Mouse (Mus musculus): ENCODE measurements around the gene Hmcn2. TPM values are rescaled to one million over a fixed set of nuclear protein-coding genes. Genes with fewer than 3 reads are reported as not detected.

The Hmcn2 gene
- total and polyA plus RNA-seq, 2 experiments from 2014 or later = 0.24 to 0.33 TPM

GRCm38 (mm10) chr2:31304191-31304590 is 10.0 kb upstream of the Hmcn2 start:
- WGBS = 78% methylated on average over 9 of the region's 9 CpGs
- ATAC-seq = no peak
- TF ChIP-seq CTCF (IDR thresholded peaks at IDR 0.05; ENCODE audit: low read depth) = no peak
- Histone ChIP-seq H3K27ac (ENCODE audit: low read depth, low read length) (no peak overlapping the region), H3K9ac (no peak overlapping the region), H3K4me2 (ENCODE audit: low read depth) (no peak overlapping the region), H3K9me3 (ENCODE audit: low read length) (no peaks in the 10 kb centered on the region), H3K36me3 (ENCODE audit: insufficient read depth) (no peaks in the 10 kb centered on the region), H3K4me1 (ENCODE audit: insufficient read depth) (0 out of 2 replicates have a peak, but pooled peaks cover under 1% of the 10 kb centered on the region), H3K27me3 (ENCODE audit: insufficient read depth, low read length) (no peaks in the 10 kb centered on the region), H3K4me3 (ENCODE audit: low read depth, low read length) (no peak overlapping the region)
- DNase-seq = no peak

GRCm38 (mm10) chr2:31304801-31305665 is 9.2 kb upstream of the Hmcn2 start:
- 77% methylated on average over 22 of the region's 22 CpGs for WGBS
- Histone ChIP-seq H3K9me3 (ENCODE audit: low read length) (no peaks in the 10 kb centered on the region), H3K4me1 (ENCODE audit: insufficient read depth) (no peaks in the 10 kb centered on the region), H3K36me3 (ENCODE audit: insufficient read depth) (no peaks in the 10 kb centered on the region), H3K27ac (ENCODE audit: low read depth, low read length) (no peak overlapping the region), H3K9ac (no peak overlapping the region), H3K4me3 (ENCODE audit: low read depth, low read length) (no peak overlapping the region), H3K27me3 (ENCODE audit: insufficient read depth, low read length) (no peaks in the 10 kb centered on the region), H3K4me2 (ENCODE audit: low read depth) (no peak overlapping the region)
- no peak for TF ChIP-seq CTCF (IDR thresholded peaks at IDR 0.05; ENCODE audit: low read depth)
- DNase-seq (no peak), ATAC-seq (no peak)

- DNase-seq = no peak
- Histone ChIP-seq H3K4me1 (ENCODE audit: insufficient read depth) (no peaks in the 10 kb centered on the region), H3K9me3 (ENCODE audit: low read length) (no peaks in the 10 kb centered on the region)
Measured at GRCm38 (mm10) chr2:31305684-31306083, 8.5 kb upstream of the Hmcn2 start.

GRCm38 (mm10) chr2:31308257-31308656 is 6.0 kb upstream of the Hmcn2 start:
- Histone ChIP-seq H3K4me3 (ENCODE audit: low read depth, low read length) (no peak overlapping the region), H3K4me2 (ENCODE audit: low read depth) (no peak overlapping the region), H3K4me1 (ENCODE audit: insufficient read depth) (no peaks in the 10 kb centered on the region), H3K9me3 (ENCODE audit: low read length) (no peaks in the 10 kb centered on the region), H3K27me3 (ENCODE audit: insufficient read depth, low read length) (peaks cover 5% of the 10 kb centered on the region), H3K27ac (ENCODE audit: low read depth, low read length) (no peak overlapping the region), H3K9ac (no peak overlapping the region), H3K36me3 (ENCODE audit: insufficient read depth) (no peaks in the 10 kb centered on the region)
- peak; percentile 36 for TF ChIP-seq CTCF (IDR thresholded peaks at IDR 0.05; ENCODE audit: low read depth)
- 61% methylated on average over 4 of the region's 4 CpGs for whole genome bisulfite sequencing
- DNase-seq (no peak), ATAC-seq (no peak)

More at GRCm38 (mm10) chr2:31305684-31306083, 8.5 kb upstream of the Hmcn2 start:
- Histone ChIP-seq H3K9ac (no peak overlapping the region), H3K36me3 (ENCODE audit: insufficient read depth) (no peaks in the 10 kb centered on the region), H3K4me2 (ENCODE audit: low read depth) (no peak overlapping the region), H3K27ac (ENCODE audit: low read depth, low read length) (no peak overlapping the region), H3K4me3 (ENCODE audit: low read depth, low read length) (no peak overlapping the region), H3K27me3 (ENCODE audit: insufficient read depth, low read length) (no peaks in the 10 kb centered on the region)
- 43% methylated on average over 4 of the region's 4 CpGs for WGBS
- no peak for ATAC-seq
- peak; percentile 51 for TF ChIP-seq CTCF (IDR thresholded peaks at IDR 0.05; ENCODE audit: low read depth)

- H3K4me2 ChIP-seq (ENCODE audit: low read depth) = no peak overlapping the region
- DNase-seq (no peak), ATAC-seq (no peak)
- H3K4me3 ChIP-seq (ENCODE audit: low read depth, low read length) = no peak overlapping the region
- 65% methylated on average over 15 of the region's 15 CpGs for WGBS
- no peak for TF ChIP-seq CTCF (IDR thresholded peaks at IDR 0.05; ENCODE audit: low read depth)
- H3K27ac ChIP-seq (ENCODE audit: low read depth, low read length) = no peak overlapping the region
- H3K36me3 ChIP-seq (ENCODE audit: insufficient read depth) = no peaks in the 10 kb centered on the region
- H3K9ac ChIP-seq = no peak overlapping the region
- peaks cover 17% of the 10 kb centered on the region for H3K27me3 ChIP-seq (ENCODE audit: insufficient read depth, low read length)
- H3K4me1 ChIP-seq (ENCODE audit: insufficient read depth) = no peaks in the 10 kb centered on the region
- no peaks in the 10 kb centered on the region for H3K9me3 ChIP-seq (ENCODE audit: low read length)
Measured at GRCm38 (mm10) chr2:31309549-31309948, 4.7 kb upstream of the Hmcn2 start.

GRCm38 (mm10) chr2:31318162-31318561 is 3.9 kb downstream of the Hmcn2 start:
- Histone ChIP-seq H3K9ac (no peak overlapping the region), H3K4me3 (ENCODE audit: low read depth, low read length) (no peak overlapping the region), H3K27me3 (ENCODE audit: insufficient read depth, low read length) (peaks cover 43% of the 10 kb centered on the region), H3K9me3 (ENCODE audit: low read length) (no peaks in the 10 kb centered on the region), H3K4me2 (ENCODE audit: low read depth) (no peak overlapping the region), H3K36me3 (ENCODE audit: insufficient read depth) (no peaks in the 10 kb centered on the region), H3K27ac (ENCODE audit: low read depth, low read length) (no peak overlapping the region), H3K4me1 (ENCODE audit: insufficient read depth) (no peaks in the 10 kb centered on the region)
- DNase-seq (no peak), ATAC-seq (peak; percentile 70)
- 19% methylated on average over 2 of the region's 2 CpGs for WGBS
- no peak for TF ChIP-seq CTCF (IDR thresholded peaks at IDR 0.05; ENCODE audit: low read depth)

- no peaks in the 10 kb centered on the region for H3K4me1 ChIP-seq (ENCODE audit: insufficient read depth)
- ATAC-seq (no peak), DNase-seq (no peak)
- H3K9me3 ChIP-seq (ENCODE audit: low read length) = no peaks in the 10 kb centered on the region
- H3K27ac ChIP-seq (ENCODE audit: low read depth, low read length) = no peak overlapping the region
- no peak overlapping the region for H3K4me3 ChIP-seq (ENCODE audit: low read depth, low read length)
- 72% methylated on average over 2 of the region's 2 CpGs for WGBS
- H3K36me3 ChIP-seq (ENCODE audit: insufficient read depth) = no peaks in the 10 kb centered on the region
- peaks cover 33% of the 10 kb centered on the region for H3K27me3 ChIP-seq (ENCODE audit: insufficient read depth, low read length)
- TF ChIP-seq CTCF (IDR thresholded peaks at IDR 0.05; ENCODE audit: low read depth) = no peak
- H3K9ac ChIP-seq = no peak overlapping the region
- no peak overlapping the region for H3K4me2 ChIP-seq (ENCODE audit: low read depth)
Measured at GRCm38 (mm10) chr2:31319200-31319599, 5.0 kb downstream of the Hmcn2 start.

Measured in forebrain, postnatal 0 days (tissue).